Mouse (Mus musculus): ENCODE results near the gene Olfr1111. TPM values are rescaled to one million over a fixed set of nuclear protein-coding genes. Genes with fewer than 3 reads are reported as not detected.

The Olfr1111 gene
- not detected for total RNA-seq (2023)

GRCm38 (mm10) chr2:87152524-87152923, at the start of gene Olfr1111:
Olfr1111 (minus strand) TSS chr2:87152624.

GRCm38 (mm10) chr2:87187498-87187897, 35.1 kb upstream of the Olfr1111 start, which contains the start of gene Olfr1112:
Olfr1112 (plus strand) TSS chr2:87187798.

DNA sequence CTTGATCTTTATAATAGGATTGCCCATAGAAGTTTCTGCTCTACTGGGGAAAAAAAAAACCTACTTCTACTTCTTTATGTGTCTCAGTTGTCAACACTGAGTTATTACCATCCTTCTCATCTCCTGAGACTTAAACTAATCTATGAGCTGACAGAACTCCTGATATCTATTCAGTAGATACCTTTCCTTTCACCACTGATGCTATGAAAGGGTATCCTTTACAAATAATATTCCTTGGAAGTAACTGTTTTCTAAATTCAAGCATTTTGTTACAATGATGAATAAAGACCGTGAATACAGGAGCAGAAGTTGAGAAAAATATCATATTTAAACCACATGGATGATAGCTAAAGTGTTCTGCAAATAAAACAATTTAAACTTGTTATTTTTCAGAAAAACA, 12.2 kb downstream of the Olfr1111 start, which contains the start of gene Olfr1110:
Gene Olfr1110, minus strand, starts transcription at position 101 of the 400 bp plus-strand sequence.

GRCm38 (mm10) chr2:87114467-87114866, 38.0 kb downstream of the Olfr1111 start, which contains the start of gene Olfr259:
Olfr259 (minus strand) TSS chr2:87114567.

Other genes starting within 250 kb of the Olfr1111 start
- not detected for gene Olfr1098, start 228.1 kb downstream of the Olfr1111 start, total RNA-seq (2023)
- not detected for gene Olfr1099, start 191.9 kb downstream of the Olfr1111 start, total RNA-seq (2023)
- gene Olfr1100, start 172.7 kb downstream of the Olfr1111 start, total RNA-seq (2023), result not detected
- not detected for gene Olfr1101, start 161.4 kb downstream of the Olfr1111 start, total RNA-seq (2023)
- not detected for gene Olfr1102, start 154.2 kb downstream of the Olfr1111 start, total RNA-seq (2023)
- not detected for gene Olfr1104, start 125.5 kb downstream of the Olfr1111 start, total RNA-seq (2023)
- not detected for gene Olfr1105, start 116.1 kb downstream of the Olfr1111 start, total RNA-seq (2023)
- not detected for gene Olfr1106, start 100.4 kb downstream of the Olfr1111 start, total RNA-seq (2023)
- gene Olfr1107, start 76.8 kb downstream of the Olfr1111 start, total RNA-seq (2023), result not detected
- gene Olfr1109, start 56.6 kb downstream of the Olfr1111 start, total RNA-seq (2023), result not detected
- gene Olfr259, start 38.1 kb downstream of the Olfr1111 start, total RNA-seq (2023), result not detected
- not detected for gene Olfr1110, start 12.3 kb downstream of the Olfr1111 start, total RNA-seq (2023)
- not detected for gene Olfr1112, start 35.2 kb upstream of the Olfr1111 start, total RNA-seq (2023)
- gene Olfr1113, start 56.3 kb upstream of the Olfr1111 start, total RNA-seq (2023), result not detected
- gene Olfr1115, start 95.4 kb upstream of the Olfr1111 start, total RNA-seq (2023), result not detected
- gene Olfr1116, start 114.9 kb upstream of the Olfr1111 start, total RNA-seq (2023), result not detected
- not detected for gene Olfr1118, start 155.0 kb upstream of the Olfr1111 start, total RNA-seq (2023)
- gene Olfr1120, start 202.2 kb upstream of the Olfr1111 start, total RNA-seq (2023), result not detected
- not detected for gene Olfr1121, start 217.3 kb upstream of the Olfr1111 start, total RNA-seq (2023)
- 0.21 TPM for gene Olfr1122, start 233.2 kb upstream of the Olfr1111 start, total RNA-seq (2023)